Mouse (Mus musculus) E14TG2a.4 (cell line): ENCODE data around the gene Ptafr.

Source experiments
- H3K27me3 ChIP-seq: 2 replicates; pipeline ENCODE4 v1.6.1; 2014; ENCODE audit warnings: low read length, control low read depth; ENCODE audit not compliant: insufficient read depth
- H3K36me3 ChIP-seq: 2 replicates; pipeline ENCODE4 v1.6.1; 2014; ENCODE audit warnings: low read length, control low read depth; ENCODE audit not compliant: insufficient read depth
- H3K4me1 ChIP-seq: replicated peaks from 2 replicates; pipeline ENCODE4 v1.6.1; 2014; ENCODE audit warnings: low read depth, low read length, control low read depth
- H3K4me3 ChIP-seq: replicated peaks from 2 replicates; pipeline ENCODE4 v1.5.1; 2014; ENCODE audit warnings: mild to moderate bottlenecking, low read length
- H3K9me3 ChIP-seq: 2 replicates; pipeline ENCODE4 v1.6.1; 2014; ENCODE audit warnings: low read length, control low read depth
- CTCF ChIP-seq: conservative IDR thresholded peaks from 2 replicates; pipeline ENCODE4 v1.5.1; 2014; ENCODE audit warnings: low read length
- NANOG ChIP-seq: IDR thresholded peaks from 2 replicates; pipeline ENCODE4 v1.6.1; 2014; ENCODE audit warnings: borderline replicate concordance, low read length, mixed read lengths
- POU5F1 ChIP-seq: IDR thresholded peaks from 2 replicates; pipeline ENCODE4 v1.6.1; 2014; ENCODE audit warnings: low read length, borderline replicate concordance

Gene Ptafr

GRCm38 (mm10) chr4:132571190-132571589 is 7.3 kb downstream of the Ptafr start:
- TF ChIP-seq POU5F1 (no peak), NANOG (no peak), CTCF (no peak)

GRCm38 (mm10) chr4:132573327-132573726 is 9.5 kb downstream of the Ptafr start:
- Histone ChIP-seq H3K9me3 (no peaks in the 10 kb centered on the region), H3K4me3 (no peak overlapping the region), H3K4me1 (peaks cover 4% of the 10 kb centered on the region), H3K36me3 (no peaks in the 10 kb centered on the region), H3K27me3 (peaks cover 16% of the 10 kb centered on the region)
- TF ChIP-seq NANOG = no peak
- TF ChIP-seq CTCF = no peak
- TF ChIP-seq POU5F1 = no peak

More at GRCm38 (mm10) chr4:132571190-132571589, 7.3 kb downstream of the Ptafr start:
- H3K4me1 ChIP-seq = peaks cover 18% of the 10 kb centered on the region
- H3K36me3 ChIP-seq = no peaks in the 10 kb centered on the region
- H3K9me3 ChIP-seq = no peaks in the 10 kb centered on the region
- H3K4me3 ChIP-seq = no peak overlapping the region
- peaks cover 16% of the 10 kb centered on the region for H3K27me3 ChIP-seq

GRCm38 (mm10) chr4:132574809-132575347 is 11.0 kb downstream of the Ptafr start:
- TF ChIP-seq NANOG = no peak
- TF ChIP-seq CTCF = no peak
- no peak for TF ChIP-seq POU5F1
- peaks cover 12% of the 10 kb centered on the region; the same call in 1 of the 2 replicates for H3K27me3 ChIP-seq
- no peaks in the 10 kb centered on the region for H3K9me3 ChIP-seq
- no peak overlapping the region for H3K4me3 ChIP-seq
- H3K4me1 ChIP-seq = no peaks in the 10 kb centered on the region
- H3K36me3 ChIP-seq = no peaks in the 10 kb centered on the region

- TF ChIP-seq NANOG = no peak
- TF ChIP-seq POU5F1 = no peak
- TF ChIP-seq CTCF = no peak
- H3K36me3 ChIP-seq = no peaks in the 10 kb centered on the region
- no peaks in the 10 kb centered on the region for H3K9me3 ChIP-seq
- H3K4me3 ChIP-seq = no peak overlapping the region
- H3K4me1 ChIP-seq = no peaks in the 10 kb centered on the region
- peaks cover 4% of the 10 kb centered on the region; the same call in 1 of the 2 replicates for H3K27me3 ChIP-seq
These were observed 19.9 kb downstream of the Ptafr start for GRCm38 (mm10) chr4:132583781-132584180.

- no peaks in the 10 kb centered on the region for H3K9me3 ChIP-seq
- H3K4me3 ChIP-seq = no peak overlapping the region
- no peaks in the 10 kb centered on the region for H3K4me1 ChIP-seq
- H3K27me3 ChIP-seq = peaks cover 4% of the 10 kb centered on the region; the same call in 1 of the 2 replicates
- H3K36me3 ChIP-seq = no peaks in the 10 kb centered on the region
- TF ChIP-seq NANOG (no peak), CTCF (no peak), POU5F1 (no peak)
These were observed 21.1 kb downstream of the Ptafr start for GRCm38 (mm10) chr4:132584975-132585374.

GRCm38 (mm10) chr4:132586282-132586681 is 22.4 kb downstream of the Ptafr start:
- Histone ChIP-seq H3K4me3 (no peak overlapping the region), H3K27me3 (no peaks in the 10 kb centered on the region), H3K9me3 (no peaks in the 10 kb centered on the region), H3K36me3 (no peaks in the 10 kb centered on the region), H3K4me1 (no peaks in the 10 kb centered on the region)
- TF ChIP-seq POU5F1 (no peak), CTCF (no peak), NANOG (no peak)

GRCm38 (mm10) chr4:132588512-132588911 is 24.6 kb downstream of the Ptafr start:
- H3K4me1 ChIP-seq = peaks cover 13% of the 10 kb centered on the region
- no peak overlapping the region for H3K4me3 ChIP-seq
- H3K27me3 ChIP-seq = no peaks in the 10 kb centered on the region
- no peaks in the 10 kb centered on the region for H3K36me3 ChIP-seq
- TF ChIP-seq NANOG (no peak), POU5F1 (no peak), CTCF (no peak)
- no peaks in the 10 kb centered on the region for H3K9me3 ChIP-seq

GRCm38 (mm10) chr4:132590642-132591041 is 26.8 kb downstream of the Ptafr start:
- no peaks in the 10 kb centered on the region for H3K9me3 ChIP-seq
- no peaks in the 10 kb centered on the region for H3K36me3 ChIP-seq
- TF ChIP-seq NANOG (no peak), CTCF (no peak), POU5F1 (no peak)
- no peak overlapping the region for H3K4me3 ChIP-seq
- H3K27me3 ChIP-seq = no peaks in the 10 kb centered on the region
- H3K4me1 ChIP-seq = peaks cover 29% of the 10 kb centered on the region

- Histone ChIP-seq H3K9me3 (no peaks in the 10 kb centered on the region), H3K27me3 (no peaks in the 10 kb centered on the region), H3K4me1 (peaks cover 29% of the 10 kb centered on the region), H3K36me3 (no peaks in the 10 kb centered on the region), H3K4me3 (no peak overlapping the region)
- TF ChIP-seq POU5F1 = no peak
- no peak for TF ChIP-seq NANOG
These were observed 29.1 kb downstream of the Ptafr start for GRCm38 (mm10) chr4:132592958-132593357.

GRCm38 (mm10) chr4:132594191-132594590 is 30.3 kb downstream of the Ptafr start:
- TF ChIP-seq NANOG (no peak), POU5F1 (no peak), CTCF (no peak)
- H3K27me3 ChIP-seq = no peaks in the 10 kb centered on the region
- no peaks in the 10 kb centered on the region for H3K9me3 ChIP-seq
- H3K36me3 ChIP-seq = no peaks in the 10 kb centered on the region
- peaks cover 29% of the 10 kb centered on the region for H3K4me1 ChIP-seq
- no peak overlapping the region for H3K4me3 ChIP-seq
